Mouse (Mus musculus): ENCODE results near the gene Pnmt.

GRCm38 (mm10) chr11:98355732-98356299 is 30.4 kb upstream of the Pnmt start:
- TF ChIP-seq CTCF (IDR thresholded peaks at IDR 0.05; ENCODE audit: control insufficient read depth, insufficient read depth, low read length), result peak; percentile 59
- TF ChIP-seq POLR2A (IDR thresholded peaks at IDR 0.05; ENCODE audit: borderline replicate concordance, control insufficient read depth, low read depth, low read length), result no peak

Data from bone marrow, adult 2 months (tissue).